Mouse (Mus musculus) heart, adult 2 months (tissue): ENCODE data around the gene Dock2.

Experiments used
- CTCF ChIP-seq: fragments of 200-600 bp; IDR thresholded peaks from 2 replicates; pipeline ENCODE4 v1.8.1; 2022; ENCODE audit warnings: antibody characterized with exemption, mild to moderate bottlenecking, moderate library complexity
- EP300 ChIP-seq: fragments of 200-500 bp; IDR thresholded peaks from 2 replicates; pipeline ENCODE4 v1.6.1; 2011; ENCODE audit warnings: low read depth, low read length, control low read depth; ENCODE audit not compliant: insufficient read depth
- POLR2A ChIP-seq: fragments of 200-500 bp; IDR thresholded peaks from 2 replicates; pipeline ENCODE4 v1.6.1; 2011; ENCODE audit warnings: mild to moderate bottlenecking, low read depth, low read length, control low read depth; ENCODE audit not compliant: insufficient read depth

DNA sequence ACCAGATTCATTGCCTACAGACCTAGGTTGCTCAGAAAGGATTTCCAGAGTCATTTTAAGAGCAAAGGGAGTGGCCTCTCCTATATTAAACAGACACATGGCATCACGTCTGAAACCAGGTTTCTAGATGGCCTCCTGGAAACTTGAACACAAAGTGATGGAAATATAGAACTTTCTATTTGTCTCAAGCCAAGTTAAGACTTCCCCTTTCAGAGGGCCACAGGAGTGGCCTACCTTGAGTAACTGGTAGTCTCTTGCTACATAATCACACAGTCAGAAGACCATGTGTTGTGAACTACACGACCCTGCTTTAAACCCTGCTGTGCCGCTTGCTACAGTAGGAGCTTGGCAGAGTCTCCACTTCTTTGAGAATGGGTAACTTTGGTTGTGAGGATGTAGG lies 400.2 kb downstream of the Dock2 start:
- TF ChIP-seq CTCF (no peak), POLR2A (no peak), EP300 (no peak)
